Mouse (Mus musculus) limb, embryonic 13.5 days (tissue): ENCODE data around the gene Rrm2. TPM values are rescaled to one million over a fixed set of nuclear protein-coding genes. Genes with fewer than 3 reads are reported as not detected.
"Not testable (repeated sequence)": the region's sequence is repeated elsewhere in the genome, so short reads cannot be mapped to it uniquely, and the experiment has no call there.

Experiments
- ATAC-seq: fragments of 200-750 bp; cut with Nextera tagmentation; 2 replicates; pipeline ENCODE4 v1.8.0; 2017; ENCODE audit warnings: low read depth, moderate number of reproducible peaks, moderate TSS enrichment; ENCODE audit not compliant: low FRiP score
- H3K27ac ChIP-seq: fragments of 300-500 bp; sonication (generic); 2 replicates; pipeline ENCODE4 v1.5.1; 2015; ENCODE audit warnings: inconsistent platforms, mild to moderate bottlenecking, moderate library complexity
- H3K27me3 ChIP-seq: fragments of 300-500 bp; sonication (generic); 2 replicates; pipeline ENCODE4 v1.6.1; 2015; ENCODE audit warnings: mild to moderate bottlenecking, inconsistent platforms
- H3K36me3 ChIP-seq: fragments of 300-500 bp; sonication (generic); 2 replicates; pipeline ENCODE4 v1.6.1; 2015; ENCODE audit warnings: inconsistent platforms, mild to moderate bottlenecking, moderate library complexity
- H3K4me1 ChIP-seq: fragments of 300-500 bp; sonication (generic); 2 replicates; pipeline ENCODE4 v1.6.1; 2015; ENCODE audit warnings: inconsistent platforms
- H3K4me2 ChIP-seq: fragments of 300-500 bp; sonication (generic); replicated peaks from 2 replicates; pipeline ENCODE4 v1.6.1; 2015; ENCODE audit warnings: inconsistent platforms, mild to moderate bottlenecking, moderate library complexity
- H3K4me3 ChIP-seq: fragments of 300-500 bp; sonication (generic); 2 replicates; pipeline ENCODE4 v1.5.1; 2015; ENCODE audit warnings: moderate library complexity, mild to moderate bottlenecking, inconsistent platforms
- H3K9ac ChIP-seq: fragments of 300-500 bp; sonication (generic); 2 replicates; pipeline ENCODE4 v1.6.1; 2015; ENCODE audit warnings: mild to moderate bottlenecking, inconsistent platforms
- H3K9me3 ChIP-seq: fragments of 300-500 bp; sonication (generic); 2 replicates; pipeline ENCODE4 v1.6.1; 2016; ENCODE audit warnings: inconsistent platforms
- WGBS: fragments of 180-500 bp; shearing (Covaris S2); methylation state at CpG from one replicate; pipeline ENCODE4 v1.1.7; 2015; 5-methylcytosine and 5-hydroxymethylcytosine counted together
- polyA plus RNA-seq: library from polyadenylated mRNA; unstranded; fragments of >200 nt; fragmentation: Nextera tagmentation; extraction: Ambion mirVana; gene quantifications from 2 replicates; pipeline ENCODE4 v1.2.1, GENCODE M21; 2015

The Rrm2 gene
- polyA plus RNA-seq, 1 experiment from 2014 or later, result 235 TPM

GRCm38 (mm10) chr12:24734828-24735394, 26.9 kb downstream of the Rrm2 start:
- no peak for ATAC-seq
- Histone ChIP-seq H3K4me2 (no peak overlapping the region), H3K4me1 (no peaks in the 10 kb centered on the region), H3K27ac (no peak overlapping the region), H3K4me3 (no peak overlapping the region), H3K27me3 (no peaks in the 10 kb centered on the region), H3K9ac (no peak overlapping the region), H3K36me3 (no peaks in the 10 kb centered on the region), H3K9me3 (peaks cover 4% of the 10 kb centered on the region; the same call in 1 of the 2 replicates)
- 89% methylated on average over 13 of the region's 13 CpGs for WGBS

GRCm38 (mm10) chr12:24736956-24737355, 28.9 kb downstream of the Rrm2 start:
- Histone ChIP-seq H3K9me3 (no peaks in the 10 kb centered on the region), H3K4me2 (no peak overlapping the region), H3K36me3 (no peaks in the 10 kb centered on the region), H3K9ac (no peak overlapping the region), H3K27me3 (no peaks in the 10 kb centered on the region), H3K4me1 (no peaks in the 10 kb centered on the region), H3K4me3 (no peak overlapping the region), H3K27ac (no peak overlapping the region)
- ATAC-seq, result no peak
- 55% methylated on average over 2 of the region's 2 CpGs for WGBS

- Histone ChIP-seq H3K27me3 (no peaks in the 10 kb centered on the region), H3K4me2 (no peak overlapping the region), H3K27ac (no peak overlapping the region), H3K9ac (no peak overlapping the region), H3K9me3 (no peaks in the 10 kb centered on the region), H3K4me3 (no peak overlapping the region), H3K36me3 (no peaks in the 10 kb centered on the region), H3K4me1 (no peaks in the 10 kb centered on the region)
- 74% methylated on average over 1 of the region's 1 CpGs for WGBS
- no peak for ATAC-seq
Measured at GRCm38 (mm10) chr12:24739963-24740362, 31.9 kb downstream of the Rrm2 start.

- not testable (repeated sequence) for H3K4me3 ChIP-seq, H3K4me2 ChIP-seq, H3K36me3 ChIP-seq, H3K27me3 ChIP-seq, H3K9me3 ChIP-seq, H3K4me1 ChIP-seq, H3K27ac ChIP-seq, ATAC-seq, H3K9ac ChIP-seq
- 69% methylated on average over 6 of the region's 6 CpGs for WGBS
Measured at GRCm38 (mm10) chr12:24741535-24741934, 33.5 kb downstream of the Rrm2 start.

GRCm38 (mm10) chr12:24744309-24744708, 36.3 kb downstream of the Rrm2 start:
- Histone ChIP-seq H3K4me3 (no peak overlapping the region), H3K9ac (no peak overlapping the region), H3K27ac (no peak overlapping the region), H3K36me3 (no peaks in the 10 kb centered on the region), H3K27me3 (no peaks in the 10 kb centered on the region), H3K9me3 (no peaks in the 10 kb centered on the region), H3K4me2 (no peak overlapping the region), H3K4me1 (peaks cover 16% of the 10 kb centered on the region)
- 41% methylated on average over 1 of the region's 1 CpGs for WGBS
- no peak for ATAC-seq

GRCm38 (mm10) chr12:24746579-24747296, 38.7 kb downstream of the Rrm2 start:
- Histone ChIP-seq H3K9me3 (no peaks in the 10 kb centered on the region), H3K9ac (no peak overlapping the region), H3K4me1 (peaks cover 16% of the 10 kb centered on the region), H3K4me2 (no peak overlapping the region), H3K36me3 (no peaks in the 10 kb centered on the region), H3K27ac (peak overlapping the region; percentile 52; the same call in 1 of the 2 replicates), H3K27me3 (no peaks in the 10 kb centered on the region), H3K4me3 (no peak overlapping the region)
- WGBS, result 34% methylated on average over 5 of the region's 5 CpGs
- peak; percentile 66 for ATAC-seq

GRCm38 (mm10) chr12:24747297-24747696, 39.3 kb downstream of the Rrm2 start:
- WGBS, result 63% methylated on average over 8 of the region's 8 CpGs
- H3K4me1 ChIP-seq, result peaks cover 16% of the 10 kb centered on the region

GRCm38 (mm10) chr12:24750521-24750920, 42.5 kb downstream of the Rrm2 start:
- no peak for ATAC-seq
- H3K27me3 ChIP-seq, result no peaks in the 10 kb centered on the region
- 80% methylated on average over 6 of the region's 6 CpGs for WGBS
- H3K4me2 ChIP-seq, result no peak overlapping the region
- H3K4me1 ChIP-seq, result peaks cover 16% of the 10 kb centered on the region
- H3K9me3 ChIP-seq, result no peaks in the 10 kb centered on the region
- H3K4me3 ChIP-seq, result no peak overlapping the region
- H3K9ac ChIP-seq, result no peak overlapping the region
- no peak overlapping the region for H3K27ac ChIP-seq
- H3K36me3 ChIP-seq, result no peaks in the 10 kb centered on the region

More at GRCm38 (mm10) chr12:24747297-24747696, 39.3 kb downstream of the Rrm2 start:
- no peak overlapping the region for H3K4me2 ChIP-seq
- no peaks in the 10 kb centered on the region for H3K9me3 ChIP-seq
- H3K9ac ChIP-seq, result no peak overlapping the region
- H3K27ac ChIP-seq, result peak overlapping the region; percentile 52; the same call in 1 of the 2 replicates
- no peak overlapping the region for H3K4me3 ChIP-seq
- no peak for ATAC-seq
- no peaks in the 10 kb centered on the region for H3K36me3 ChIP-seq
- no peaks in the 10 kb centered on the region for H3K27me3 ChIP-seq

GRCm38 (mm10) chr12:24753680-24754079, 45.6 kb downstream of the Rrm2 start:
- no peak for ATAC-seq
- H3K27ac ChIP-seq, result no peak overlapping the region
- no peaks in the 10 kb centered on the region for H3K36me3 ChIP-seq
- H3K4me3 ChIP-seq, result no peak overlapping the region
- WGBS, result 81% methylated on average over 4 of the region's 4 CpGs
- no peak overlapping the region for H3K4me2 ChIP-seq
- H3K27me3 ChIP-seq, result no peaks in the 10 kb centered on the region
- peaks cover 4% of the 10 kb centered on the region; the same call in 1 of the 2 replicates for H3K4me1 ChIP-seq
- no peak overlapping the region for H3K9ac ChIP-seq
- H3K9me3 ChIP-seq, result no peaks in the 10 kb centered on the region

- H3K36me3 ChIP-seq, result no peaks in the 10 kb centered on the region
- 69% methylated on average over 5 of the region's 5 CpGs for WGBS
- no peak for ATAC-seq
- no peak overlapping the region for H3K4me3 ChIP-seq
- H3K27ac ChIP-seq, result no peak overlapping the region
- H3K9me3 ChIP-seq, result no peaks in the 10 kb centered on the region
- no peaks in the 10 kb centered on the region for H3K27me3 ChIP-seq
- no peak overlapping the region for H3K4me2 ChIP-seq
- no peak overlapping the region for H3K9ac ChIP-seq
- H3K4me1 ChIP-seq, result peaks cover 4% of the 10 kb centered on the region; the same call in 1 of the 2 replicates
Measured at GRCm38 (mm10) chr12:24754693-24755092, 46.7 kb downstream of the Rrm2 start.

- Histone ChIP-seq H3K27me3 (no peaks in the 10 kb centered on the region), H3K4me2 (no peak overlapping the region), H3K4me3 (no peak overlapping the region), H3K36me3 (no peaks in the 10 kb centered on the region), H3K9ac (no peak overlapping the region), H3K27ac (no peak overlapping the region), H3K4me1 (peaks cover 4% of the 10 kb centered on the region; the same call in 1 of the 2 replicates), H3K9me3 (no peaks in the 10 kb centered on the region)
- 88% methylated on average over 9 of the region's 9 CpGs for WGBS
- no peak for ATAC-seq
Measured at GRCm38 (mm10) chr12:24755471-24755870, 47.4 kb downstream of the Rrm2 start.

GRCm38 (mm10) chr12:24757387-24757786, 49.3 kb downstream of the Rrm2 start:
- Histone ChIP-seq H3K9me3 (no peaks in the 10 kb centered on the region), H3K4me3 (no peak overlapping the region), H3K36me3 (no peaks in the 10 kb centered on the region), H3K4me1 (peaks cover 10% of the 10 kb centered on the region), H3K4me2 (no peak overlapping the region), H3K27ac (no peak overlapping the region), H3K27me3 (no peaks in the 10 kb centered on the region), H3K9ac (no peak overlapping the region)
- ATAC-seq, result no peak
